Mouse (Mus musculus): ENCODE measurements around the gene Ncor2.
"Not testable (repeated sequence)": the region's sequence is repeated elsewhere in the genome, so short reads cannot be mapped to it uniquely, and the experiment has no call there.

The Ncor2 gene

GRCm38 (mm10) chr5:125179007-125179734 lies at the start of gene Ncor2:
TSS of gene Ncor2 (minus strand) at chr5:125179219.
- peak; percentile 81 for DNase-seq

GRCm38 (mm10) chr5:125227699-125228098 lies 48.7 kb upstream of the Ncor2 start:
- DNase-seq, result no peak

GRCm38 (mm10) chr5:125226229-125226634 lies 47.2 kb upstream of the Ncor2 start:
- DNase-seq, result no peak

- no peak for DNase-seq
Measured at GRCm38 (mm10) chr5:125224925-125225324, 45.9 kb upstream of the Ncor2 start.

GRCm38 (mm10) chr5:125223961-125224360 lies 44.9 kb upstream of the Ncor2 start:
- DNase-seq, result no peak

GRCm38 (mm10) chr5:125222706-125223105 lies 43.7 kb upstream of the Ncor2 start:
- DNase-seq, result peak; percentile 77

GRCm38 (mm10) chr5:125221868-125222267 lies 42.8 kb upstream of the Ncor2 start:
- peak; percentile 76 for DNase-seq

GRCm38 (mm10) chr5:125217426-125218170 lies 38.6 kb upstream of the Ncor2 start:
- DNase-seq, result no peak

- peak; percentile 81 for DNase-seq
Measured at GRCm38 (mm10) chr5:125215930-125216459, 37.0 kb upstream of the Ncor2 start.

GRCm38 (mm10) chr5:125215346-125215929 lies 36.4 kb upstream of the Ncor2 start:
- DNase-seq, result peak; percentile 61

GRCm38 (mm10) chr5:125214064-125214463 lies 35.0 kb upstream of the Ncor2 start:
- DNase-seq, result no peak

GRCm38 (mm10) chr5:125204910-125205309 lies 25.9 kb upstream of the Ncor2 start:
- not testable (repeated sequence) for DNase-seq

GRCm38 (mm10) chr5:125204199-125204815 lies 25.3 kb upstream of the Ncor2 start:
- no peak for DNase-seq

GRCm38 (mm10) chr5:125203759-125204158 lies 24.7 kb upstream of the Ncor2 start:
- no peak for DNase-seq

GRCm38 (mm10) chr5:125203099-125203498 lies 24.1 kb upstream of the Ncor2 start:
- DNase-seq, result peak; percentile 66

- no peak for DNase-seq
Measured at GRCm38 (mm10) chr5:125202100-125202499, 23.1 kb upstream of the Ncor2 start.

- no peak for DNase-seq
Measured at GRCm38 (mm10) chr5:125199086-125199485, 20.1 kb upstream of the Ncor2 start.

- DNase-seq, result not testable (repeated sequence)
Measured at GRCm38 (mm10) chr5:125197325-125197724, 18.3 kb upstream of the Ncor2 start.

GRCm38 (mm10) chr5:125196054-125196453 lies 17.0 kb upstream of the Ncor2 start:
- DNase-seq, result no peak

GRCm38 (mm10) chr5:125195142-125195541 lies 16.1 kb upstream of the Ncor2 start:
- no peak for DNase-seq

- no peak for DNase-seq
Measured at GRCm38 (mm10) chr5:125193478-125194439, 14.7 kb upstream of the Ncor2 start.

- DNase-seq, result no peak
Measured at GRCm38 (mm10) chr5:125191608-125192007, 12.6 kb upstream of the Ncor2 start.
